Mouse (Mus musculus): ENCODE measurements around the gene Zfp280b. TPM values are rescaled to one million over a fixed set of nuclear protein-coding genes. Genes with fewer than 3 reads are reported as not detected.
"Not testable (repeated sequence)": the region's sequence is repeated elsewhere in the genome, so short reads cannot be mapped to it uniquely, and the experiment has no call there.

Gene Zfp280b
- polyA plus RNA-seq, 1 experiment: 6.9 TPM

DNA sequence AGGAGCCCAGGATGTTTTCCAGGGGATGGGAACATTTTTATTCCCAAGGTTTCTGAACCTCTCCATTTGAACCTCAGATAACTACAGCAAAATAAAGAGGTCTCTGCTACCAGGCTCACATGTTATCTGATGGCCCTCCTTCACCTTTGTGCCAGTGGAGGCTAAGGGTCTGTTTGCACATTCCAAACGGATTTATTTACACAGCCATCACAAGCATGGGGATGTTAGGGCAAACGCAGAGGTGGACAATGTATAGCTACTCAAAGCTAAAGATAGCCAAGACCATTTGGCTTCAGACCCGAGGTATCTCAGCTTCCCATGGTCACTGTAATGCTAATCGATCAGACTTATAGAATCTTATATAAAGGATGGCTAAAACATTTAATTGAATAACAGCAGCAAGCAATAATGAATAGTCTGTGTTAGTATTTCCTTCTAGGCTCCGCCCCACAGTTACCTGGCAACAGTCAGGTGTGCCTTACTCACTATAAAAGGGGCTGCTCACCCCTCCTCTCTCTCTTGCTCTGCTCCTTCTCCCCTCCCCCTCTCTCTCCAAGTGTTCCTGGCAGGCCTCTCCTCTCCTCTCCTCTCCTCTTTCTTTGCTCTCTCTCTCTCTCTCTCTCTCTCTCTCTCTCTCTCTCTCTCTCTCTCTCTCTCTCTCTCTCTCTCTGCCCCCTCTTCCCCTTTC is 14.9 kb downstream of the Zfp280b start:
- H3K4me1 ChIP-seq (ENCODE audit: control insufficient read depth, insufficient read depth, low read length): no peaks in the 10 kb centered on the region
- TF ChIP-seq POLR2A (IDR thresholded peaks at IDR 0.05; ENCODE audit: borderline replicate concordance, extremely low read depth, low read depth, low read length) (no peak), CTCF (IDR thresholded peaks at IDR 0.05; ENCODE audit: insufficient read depth, low read length) (no peak)
- no peak overlapping the region for H3K4me3 ChIP-seq (replicated peaks; ENCODE audit: extremely low read depth, low read depth, low read length)
- DNase-seq: no peak
- WGBS: 26% methylated on average over 5 of the region's 5 CpGs

DNA sequence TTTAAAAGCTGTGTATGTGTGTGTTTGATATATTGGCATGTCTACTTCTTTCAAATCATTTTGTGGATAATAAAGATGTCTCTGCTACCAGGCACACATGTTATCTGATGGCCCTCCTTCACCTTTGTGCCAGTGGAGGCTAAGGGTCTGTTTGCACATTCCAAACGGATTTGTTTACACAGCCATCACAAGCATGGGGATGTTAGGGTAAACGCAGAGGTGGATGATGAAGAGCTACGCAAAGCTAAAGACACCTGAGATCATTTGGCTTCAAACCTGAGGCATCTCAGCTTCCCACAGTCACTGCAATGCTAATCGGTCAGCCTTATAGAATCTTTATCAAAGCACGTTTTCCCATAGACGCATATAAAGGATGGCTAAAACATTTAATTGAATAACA is 16.5 kb downstream of the Zfp280b start:
- TF ChIP-seq CTCF (IDR thresholded peaks at IDR 0.05; ENCODE audit: insufficient read depth, low read length) (no peak), POLR2A (IDR thresholded peaks at IDR 0.05; ENCODE audit: borderline replicate concordance, extremely low read depth, low read depth, low read length) (no peak)
- Histone ChIP-seq H3K4me1 (ENCODE audit: control insufficient read depth, insufficient read depth, low read length) (no peaks in the 10 kb centered on the region), H3K4me3 (replicated peaks; ENCODE audit: extremely low read depth, low read depth, low read length) (no peak overlapping the region)
- WGBS: 24% methylated on average over 6 of the region's 6 CpGs
- DNase-seq: no peak

DNA sequence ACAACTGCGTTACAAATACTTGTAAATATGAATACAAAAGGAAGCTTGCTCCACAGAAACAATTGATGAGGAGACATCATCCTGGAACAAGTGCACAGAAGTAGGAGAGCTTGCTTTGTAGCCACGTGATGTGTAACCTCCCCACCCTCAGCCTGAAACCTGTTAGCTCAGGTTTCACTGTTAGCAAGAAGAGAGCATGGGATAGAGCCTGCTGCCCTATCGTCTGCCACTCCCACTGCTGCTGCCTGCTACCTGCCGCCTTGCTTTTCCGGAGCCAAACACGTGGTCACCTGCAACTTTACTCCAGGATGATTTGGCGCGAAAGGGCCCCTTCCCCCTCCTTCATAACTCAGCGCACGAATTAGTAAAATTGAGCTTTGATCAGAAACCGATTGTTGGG is 19.4 kb downstream of the Zfp280b start:
- no peak for DNase-seq
- TF ChIP-seq CTCF (IDR thresholded peaks at IDR 0.05; ENCODE audit: insufficient read depth, low read length) (no peak), POLR2A (IDR thresholded peaks at IDR 0.05; ENCODE audit: borderline replicate concordance, extremely low read depth, low read depth, low read length) (no peak)
- Histone ChIP-seq H3K4me1 (ENCODE audit: control insufficient read depth, insufficient read depth, low read length) (no peaks in the 10 kb centered on the region), H3K4me3 (replicated peaks; ENCODE audit: extremely low read depth, low read depth, low read length) (no peak overlapping the region)
- WGBS: 73% methylated on average over 11 of the region's 11 CpGs

DNA sequence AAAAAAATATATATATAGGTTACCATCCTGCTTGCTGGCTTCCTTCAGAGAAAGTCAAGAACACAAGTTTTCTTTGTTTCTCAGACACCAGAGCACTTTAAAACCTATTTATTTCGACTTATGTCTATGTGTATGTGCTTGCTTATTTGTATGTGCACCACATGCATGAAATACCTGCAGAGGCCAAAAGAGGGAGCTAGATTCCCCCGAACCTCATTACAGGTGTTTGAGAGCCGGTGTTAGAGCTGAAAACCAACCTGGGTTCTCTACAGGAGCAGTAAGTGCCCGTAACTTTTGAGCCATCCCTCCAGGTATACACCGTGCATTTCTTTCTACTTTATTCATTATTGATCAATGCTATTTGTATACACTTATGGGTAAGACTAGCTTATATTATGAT is 30.0 kb downstream of the Zfp280b start:
- Histone ChIP-seq H3K4me1 (ENCODE audit: control insufficient read depth, insufficient read depth, low read length) (no peaks in the 10 kb centered on the region), H3K4me3 (replicated peaks; ENCODE audit: extremely low read depth, low read depth, low read length) (no peak overlapping the region)
- 89% methylated on average over 5 of the region's 5 CpGs for WGBS
- no peak for DNase-seq
- TF ChIP-seq POLR2A (IDR thresholded peaks at IDR 0.05; ENCODE audit: borderline replicate concordance, extremely low read depth, low read depth, low read length) (no peak), CTCF (IDR thresholded peaks at IDR 0.05; ENCODE audit: insufficient read depth, low read length) (no peak)

DNA sequence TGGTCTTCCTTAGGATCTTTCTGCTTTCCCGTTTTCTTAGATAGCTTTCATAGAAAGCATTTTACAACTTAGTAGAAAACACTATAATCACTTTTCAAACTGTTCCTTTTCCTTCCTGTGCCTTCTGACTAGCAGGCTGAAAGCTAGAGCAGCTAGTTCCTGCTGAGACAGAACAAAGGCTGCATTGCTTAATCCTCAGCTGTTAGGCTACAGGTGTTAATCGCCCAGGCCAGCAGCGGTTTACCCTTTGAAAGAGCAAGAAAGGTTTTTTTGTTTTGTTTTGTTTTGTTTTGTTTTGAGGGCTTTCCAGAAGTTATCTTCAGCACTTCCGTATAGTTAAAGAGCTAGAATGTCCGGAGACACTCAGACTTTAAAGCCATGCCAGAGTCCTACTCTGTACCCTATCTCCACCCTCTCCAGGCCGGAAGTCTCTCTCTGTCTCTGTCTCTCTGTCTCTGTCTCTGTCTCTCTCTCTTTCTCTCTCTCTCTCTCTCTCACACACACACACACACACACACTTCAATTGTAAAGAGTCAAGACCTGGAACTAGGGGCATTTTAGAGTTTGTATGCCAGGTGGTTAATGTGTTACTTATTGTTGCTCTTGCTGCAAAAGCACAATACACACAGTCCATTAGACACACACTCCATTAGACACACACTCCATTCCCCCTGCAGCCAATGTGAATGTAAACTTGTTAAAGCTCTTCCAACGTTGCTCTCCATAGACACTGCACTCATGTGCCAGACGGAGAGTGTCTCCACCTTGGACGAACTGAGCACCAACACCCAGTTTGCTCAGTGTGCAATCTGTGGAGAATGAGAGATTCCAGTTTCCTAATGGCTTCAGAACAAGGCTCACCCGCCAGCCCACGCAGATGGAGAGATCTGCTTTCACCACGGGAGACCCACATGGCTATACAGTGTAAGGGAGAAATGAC is 35.5 kb downstream of the Zfp280b start:
- WGBS: 30% methylated on average over 12 of the region's 12 CpGs

DNA sequence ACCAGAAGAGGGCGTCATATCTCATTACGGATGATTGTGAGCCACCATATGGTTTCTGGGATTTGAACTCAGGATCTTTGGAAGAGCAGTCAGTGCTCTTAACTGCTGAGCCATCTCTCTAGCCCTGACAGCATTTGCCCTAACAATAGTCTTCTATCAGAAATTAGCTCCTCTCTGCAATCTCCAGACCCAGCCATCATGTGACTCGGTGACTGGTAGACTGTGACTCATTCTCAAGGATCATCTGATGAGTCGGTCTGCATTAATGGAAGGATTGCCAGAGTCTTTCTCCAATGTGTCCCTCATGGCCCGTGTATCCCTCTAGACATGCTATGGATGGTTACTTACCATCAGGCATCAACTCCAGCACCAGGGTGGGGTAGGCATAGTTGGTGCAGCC is 39.6 kb downstream of the Zfp280b start:
- not testable (repeated sequence) for H3K4me1 ChIP-seq (ENCODE audit: control insufficient read depth, insufficient read depth, low read length); H3K4me3 ChIP-seq (replicated peaks; ENCODE audit: extremely low read depth, low read depth, low read length); DNase-seq
- WGBS: 91% methylated on average over 5 of the region's 5 CpGs

More for the DNA sequence above, 35.5 kb downstream of the Zfp280b start:
- no peak overlapping the region for H3K4me3 ChIP-seq (replicated peaks; ENCODE audit: extremely low read depth, low read depth, low read length)
- H3K4me1 ChIP-seq (ENCODE audit: control insufficient read depth, insufficient read depth, low read length): no peaks in the 10 kb centered on the region; the same call in 1 of the 2 replicates
- no peak for TF ChIP-seq CTCF (IDR thresholded peaks at IDR 0.05; ENCODE audit: insufficient read depth, low read length)
- no peak for TF ChIP-seq POLR2A (IDR thresholded peaks at IDR 0.05; ENCODE audit: borderline replicate concordance, extremely low read depth, low read depth, low read length)
- DNase-seq: no peak

DNA sequence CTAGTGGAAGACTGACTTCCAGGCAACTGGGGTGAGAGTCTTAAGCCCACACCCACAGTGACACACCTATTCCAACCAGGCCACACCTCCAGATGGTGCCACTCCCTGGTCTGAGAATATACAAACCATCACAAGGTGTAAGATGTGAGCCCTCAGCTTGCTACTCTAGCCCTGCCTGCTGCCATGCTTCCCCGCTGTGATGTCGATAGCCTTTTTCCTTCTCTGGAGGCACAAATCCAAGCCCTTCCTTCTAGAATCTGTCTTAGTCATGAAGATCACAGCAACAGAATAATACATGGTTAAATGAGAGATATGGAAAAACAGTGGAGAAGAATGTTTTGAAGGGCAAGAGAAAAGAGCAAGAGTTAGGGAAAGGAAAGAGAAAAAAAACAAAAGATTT is 44.6 kb downstream of the Zfp280b start:
- WGBS: 94% methylated on average over 2 of the region's 2 CpGs
- H3K4me1 ChIP-seq (ENCODE audit: control insufficient read depth, insufficient read depth, low read length); DNase-seq; H3K4me3 ChIP-seq (replicated peaks; ENCODE audit: extremely low read depth, low read depth, low read length): not testable (repeated sequence)

Other genes with a start within 250 kb of the Zfp280b start
- 163 and 178 TPM in 2 replicates for gene Gstt1, start 234.1 kb upstream of the Zfp280b start, polyA plus RNA-seq (2012; rRNA removed)
- not detected in 2 replicates for gene Gstt4, start 210.1 kb upstream of the Zfp280b start, polyA plus RNA-seq (2012; rRNA removed)
- gene Gstt2, start 195.2 kb upstream of the Zfp280b start, polyA plus RNA-seq (2012; rRNA removed): 137 and 149 TPM in 2 replicates
- 479 and 563 TPM in 2 replicates for gene Mif, start 172.4 kb upstream of the Zfp280b start, polyA plus RNA-seq (2012; rRNA removed)
- gene Derl3, start 139.2 kb upstream of the Zfp280b start, polyA plus RNA-seq (2012; rRNA removed): 5.1 and 12.1 TPM in 2 replicates
- gene Smarcb1, start 111.0 kb upstream of the Zfp280b start, polyA plus RNA-seq (2012; rRNA removed): 41.2 and 53.1 TPM in 2 replicates
- gene Chchd10, start 99.5 kb upstream of the Zfp280b start, polyA plus RNA-seq (2012; rRNA removed): 415 and 628 TPM in 2 replicates
- 83.9 and 89.2 TPM in 2 replicates for gene Mmp11, start 96.2 kb upstream of the Zfp280b start, polyA plus RNA-seq (2012; rRNA removed)
- 12.6 and 15.8 TPM in 2 replicates for gene Gm867, start 92.0 kb upstream of the Zfp280b start, polyA plus RNA-seq (2012; rRNA removed)
- 57.1 and 72.3 TPM in 2 replicates for gene Vpreb3, start 89.6 kb upstream of the Zfp280b start, polyA plus RNA-seq (2012; rRNA removed)
- gene Gm5134, start 78.1 kb upstream of the Zfp280b start, polyA plus RNA-seq (2012; rRNA removed): 0.03 and 0.09 TPM in 2 replicates
- gene Slc5a4b, start 78.3 kb downstream of the Zfp280b start, polyA plus RNA-seq (2012; rRNA removed): not detected in 2 replicates
- not detected in 2 replicates for gene Slc5a4a, start 114.8 kb downstream of the Zfp280b start, polyA plus RNA-seq (2012; rRNA removed)
- gene Prmt2, start 205.2 kb downstream of the Zfp280b start, polyA plus RNA-seq (2012; rRNA removed): 81.3 and 101 TPM in 2 replicates
- 1.4 and 3.1 TPM in 2 replicates for gene S100b, start 221.2 kb downstream of the Zfp280b start, polyA plus RNA-seq (2012; rRNA removed)